Mouse (Mus musculus): Measurements from ENCODE around the gene Qrfp.

DNA sequence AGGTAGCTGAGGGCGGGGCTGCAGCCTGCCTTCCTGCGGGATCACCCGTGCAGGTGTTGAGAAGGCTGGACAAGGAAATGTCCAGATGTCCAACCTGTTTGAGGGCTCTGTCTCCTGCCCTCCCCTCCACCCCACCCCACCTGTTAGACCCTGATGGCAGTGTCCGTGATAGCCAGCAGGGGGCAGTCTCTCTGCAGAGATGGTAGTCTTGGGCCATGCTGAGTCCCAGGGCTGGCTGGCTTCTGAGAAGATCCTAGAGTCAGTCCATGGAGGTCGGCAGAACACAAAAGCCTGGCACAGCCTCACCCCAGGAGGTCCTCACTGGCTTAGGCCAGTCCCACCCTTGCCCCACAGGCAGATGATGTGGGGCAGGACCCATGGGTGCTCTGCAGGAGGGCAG lies 5.0 kb upstream of the Qrfp start:
- TF ChIP-seq CTCF (IDR thresholded peaks at IDR 0.05; ENCODE audit: low read depth) (peak; percentile 71), EP300 (IDR thresholded peaks at IDR 0.05; ENCODE audit: low read depth) (no peak)
